Mouse (Mus musculus): ENCODE results near the gene Strn3.

DNA sequence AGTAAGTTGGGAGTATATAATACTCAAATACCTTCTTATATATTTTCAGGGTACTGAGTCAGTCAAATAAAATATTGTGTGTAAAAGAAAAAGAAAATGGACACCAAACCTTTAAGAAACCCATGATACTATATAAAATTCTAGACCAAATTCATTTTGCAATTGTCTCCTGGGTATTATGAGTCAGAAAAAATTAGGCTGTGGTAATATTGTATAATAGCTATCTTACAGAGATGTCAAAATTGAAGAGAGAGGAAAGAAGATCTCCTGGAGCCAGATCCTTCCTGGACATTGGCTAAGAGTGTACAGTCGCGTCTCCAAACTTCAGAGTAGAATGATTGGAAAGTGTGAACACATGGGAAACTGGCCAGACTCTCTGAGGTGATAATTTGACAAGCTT lies 4.5 kb upstream of the Strn3 start:
- TF ChIP-seq POLR2A (IDR thresholded peaks at IDR 0.05; ENCODE audit: borderline replicate concordance, insufficient read depth, low read length) (no peak), CTCF (IDR thresholded peaks at IDR 0.05; ENCODE audit: borderline replicate concordance, insufficient read depth, low read depth, low read length) (no peak)

Measured in cerebellum, adult 2 months (tissue).